Mouse (Mus musculus): ENCODE data around the gene Tbcel. TPM values are rescaled to one million over a fixed set of nuclear protein-coding genes. Genes with fewer than 3 reads are reported as not detected.

Tbcel gene
- total and polyA plus RNA-seq, 3 experiments = 7.6 to 20.0 (median 18.2) TPM

- TF ChIP-seq POLR2A (IDR thresholded peaks at IDR 0.05; ENCODE audit: insufficient read depth, low read depth, low read length) = no peak
- no peak for TF ChIP-seq EP300 (IDR thresholded peaks at IDR 0.05; ENCODE audit: insufficient read depth, low read depth, low read length)
- TF ChIP-seq CTCF (IDR thresholded peaks at IDR 0.05) = peak; percentile 56
- 95% methylated on average over 2 of the region's 2 CpGs for WGBS
- Histone ChIP-seq H3K4me3 (no peak overlapping the region), H3K4me1 (ENCODE audit: control insufficient read depth, insufficient read depth, low read length) (peaks cover 3% of the 10 kb centered on the region), H3K9ac (ENCODE audit: low read depth, low read length) (no peak overlapping the region), H3K79me2 (replicated peaks; ENCODE audit: control insufficient read depth, insufficient read depth, low read length) (no peaks in the 10 kb centered on the region), H3K36me3 (ENCODE audit: control insufficient read depth, insufficient read depth, low read length) (no peaks in the 10 kb centered on the region), H3K27me3 (ENCODE audit: control insufficient read depth, insufficient read depth, low read length) (no peaks in the 10 kb centered on the region), H3K27ac (no peak overlapping the region)
- intact Hi-C loops (cut with DNase I) = no loop called here
- no peak for DNase-seq
Measured at GRCm38 (mm10) chr9:42432155-42432554, 75.5 kb downstream of the Tbcel start.

- H3K79me2 ChIP-seq (replicated peaks; ENCODE audit: control insufficient read depth, insufficient read depth, low read length) = no peaks in the 10 kb centered on the region
- H3K27ac ChIP-seq = no peak overlapping the region
- H3K4me3 ChIP-seq = no peak overlapping the region
- WGBS = 88% methylated on average over 2 of the region's 2 CpGs
- H3K36me3 ChIP-seq (ENCODE audit: control insufficient read depth, insufficient read depth, low read length) = no peaks in the 10 kb centered on the region
- H3K9ac ChIP-seq (ENCODE audit: low read depth, low read length) = no peak overlapping the region
- H3K27me3 ChIP-seq (ENCODE audit: control insufficient read depth, insufficient read depth, low read length) = no peaks in the 10 kb centered on the region
- no peak for TF ChIP-seq POLR2A (IDR thresholded peaks at IDR 0.05; ENCODE audit: insufficient read depth, low read depth, low read length)
- no peak for TF ChIP-seq CTCF (IDR thresholded peaks at IDR 0.05)
- TF ChIP-seq EP300 (IDR thresholded peaks at IDR 0.05; ENCODE audit: insufficient read depth, low read depth, low read length) = no peak
- no peak for DNase-seq
- H3K4me1 ChIP-seq (ENCODE audit: control insufficient read depth, insufficient read depth, low read length) = peaks cover 3% of the 10 kb centered on the region
- intact Hi-C loops (cut with DNase I) = no loop called here
Measured at GRCm38 (mm10) chr9:42431606-42432005, 76.0 kb downstream of the Tbcel start.

GRCm38 (mm10) chr9:42428060-42428924 lies 79.3 kb downstream of the Tbcel start:
- peak overlapping the region; percentile 64 for H3K27ac ChIP-seq
- no peak overlapping the region for H3K9ac ChIP-seq (ENCODE audit: low read depth, low read length)
- intact Hi-C loops (cut with DNase I) = loop anchor here (2.0 kb wide), 1 partner anchor 43 kb away; no protein-coding TSS in a partner anchor

GRCm38 (mm10) chr9:42426661-42427358 lies 80.8 kb downstream of the Tbcel start:
- intact Hi-C loops (cut with DNase I) = no loop called here
- no peak overlapping the region for H3K27ac ChIP-seq
- WGBS = 75% methylated on average over 10 of the region's 10 CpGs

More at GRCm38 (mm10) chr9:42428060-42428924, 79.3 kb downstream of the Tbcel start:
- H3K27me3 ChIP-seq (ENCODE audit: control insufficient read depth, insufficient read depth, low read length) = no peaks in the 10 kb centered on the region
- H3K36me3 ChIP-seq (ENCODE audit: control insufficient read depth, insufficient read depth, low read length) = no peaks in the 10 kb centered on the region
- DNase-seq = peak in 1 of 2 experiments; percentile 47
- peaks cover 3% of the 10 kb centered on the region for H3K4me1 ChIP-seq (ENCODE audit: control insufficient read depth, insufficient read depth, low read length)
- WGBS = 54% methylated on average over 12 of the region's 12 CpGs
- H3K4me3 ChIP-seq = no peak overlapping the region
- TF ChIP-seq POLR2A (IDR thresholded peaks at IDR 0.05; ENCODE audit: insufficient read depth, low read depth, low read length) (0 out of 2 replicates have a peak, but pooled peaks have one; percentile 13), EP300 (IDR thresholded peaks at IDR 0.05; ENCODE audit: insufficient read depth, low read depth, low read length) (no peak)
- no peaks in the 10 kb centered on the region for H3K79me2 ChIP-seq (replicated peaks; ENCODE audit: control insufficient read depth, insufficient read depth, low read length)

GRCm38 (mm10) chr9:42423649-42424048 lies 84.0 kb downstream of the Tbcel start:
- Histone ChIP-seq H3K36me3 (ENCODE audit: control insufficient read depth, insufficient read depth, low read length) (no peaks in the 10 kb centered on the region), H3K27ac (no peak overlapping the region), H3K4me3 (no peak overlapping the region), H3K9ac (ENCODE audit: low read depth, low read length) (no peak overlapping the region), H3K79me2 (replicated peaks; ENCODE audit: control insufficient read depth, insufficient read depth, low read length) (no peaks in the 10 kb centered on the region), H3K27me3 (ENCODE audit: control insufficient read depth, insufficient read depth, low read length) (no peaks in the 10 kb centered on the region), H3K4me1 (ENCODE audit: control insufficient read depth, insufficient read depth, low read length) (peaks cover 3% of the 10 kb centered on the region)
- TF ChIP-seq POLR2A (IDR thresholded peaks at IDR 0.05; ENCODE audit: insufficient read depth, low read depth, low read length) (no peak), CTCF (IDR thresholded peaks at IDR 0.05) (no peak), EP300 (IDR thresholded peaks at IDR 0.05; ENCODE audit: insufficient read depth, low read depth, low read length) (no peak)
- intact Hi-C loops (cut with DNase I) = no loop called here
- 80% methylated on average over 2 of the region's 2 CpGs for WGBS
- DNase-seq = no peak

More at GRCm38 (mm10) chr9:42426661-42427358, 80.8 kb downstream of the Tbcel start:
- Histone ChIP-seq H3K9ac (ENCODE audit: low read depth, low read length) (no peak overlapping the region), H3K79me2 (replicated peaks; ENCODE audit: control insufficient read depth, insufficient read depth, low read length) (no peaks in the 10 kb centered on the region), H3K4me3 (no peak overlapping the region), H3K36me3 (ENCODE audit: control insufficient read depth, insufficient read depth, low read length) (no peaks in the 10 kb centered on the region), H3K27me3 (ENCODE audit: control insufficient read depth, insufficient read depth, low read length) (no peaks in the 10 kb centered on the region), H3K4me1 (ENCODE audit: control insufficient read depth, insufficient read depth, low read length) (peaks cover 3% of the 10 kb centered on the region)
- no peak for DNase-seq
- no peak for TF ChIP-seq CTCF (IDR thresholded peaks at IDR 0.05)
- TF ChIP-seq EP300 (IDR thresholded peaks at IDR 0.05; ENCODE audit: insufficient read depth, low read depth, low read length) = no peak
- TF ChIP-seq POLR2A (IDR thresholded peaks at IDR 0.05; ENCODE audit: insufficient read depth, low read depth, low read length) = no peak
